Mouse (Mus musculus): ENCODE measurements around the gene Zbtb40. TPM values are rescaled to one million over a fixed set of nuclear protein-coding genes. Genes with fewer than 3 reads are reported as not detected.
A peak's percentile ranks its signal among the peaks of the same experiment; 100 is the strongest.

Gene Zbtb40
- 7.3 and 9.6 TPM in 2 replicates for total RNA-seq (2017)

DNA sequence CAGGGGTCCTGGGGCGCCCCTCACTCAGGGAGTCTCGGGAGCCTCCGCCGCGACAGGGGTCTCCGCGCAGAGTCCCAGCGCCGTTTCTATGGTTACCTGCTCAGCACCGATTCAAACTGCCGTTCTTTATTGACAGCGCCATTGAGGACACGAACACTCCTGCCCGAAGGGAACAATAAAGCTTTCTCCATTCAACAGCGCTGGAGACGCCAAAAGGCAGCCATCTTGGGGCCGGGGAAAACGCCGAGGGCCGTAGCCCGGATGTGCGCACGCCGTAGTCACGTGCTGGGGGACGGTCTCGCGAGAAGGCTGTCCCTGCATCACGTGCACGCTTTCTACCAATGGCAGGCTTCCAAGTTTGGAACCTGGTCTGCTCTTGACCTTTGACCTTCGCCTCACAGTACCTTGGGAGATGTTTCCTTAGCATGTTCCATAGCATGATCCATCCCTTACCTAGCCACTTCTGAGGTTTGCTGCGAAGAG is at the start of gene Zbtb40:
Zbtb40 (minus strand) TSS at position 252 of the 483 bp plus-strand sequence.
- ATAC-seq (replicated peaks in 1 of 2; ENCODE audit: insufficient read depth in 1 of 2, low FRiP score in 2 of 2, low TSS enrichment in 1 of 2, low read depth in 1 of 2, poor library complexity in 2 of 2, severe bottlenecking in 2 of 2), result peak; percentile 93 to 96

GRCm38 (mm10) chr4:137097984-137098327 is 49.4 kb upstream of the Zbtb40 start:
- ATAC-seq (replicated peaks in 1 of 2; ENCODE audit: insufficient read depth in 1 of 2, low FRiP score in 2 of 2, low TSS enrichment in 1 of 2, low read depth in 1 of 2, poor library complexity in 2 of 2, severe bottlenecking in 2 of 2), result no peak

- ATAC-seq (replicated peaks in 1 of 2; ENCODE audit: insufficient read depth in 1 of 2, low FRiP score in 2 of 2, low TSS enrichment in 1 of 2, low read depth in 1 of 2, poor library complexity in 2 of 2, severe bottlenecking in 2 of 2), result no peak
These were observed 48.8 kb upstream of the Zbtb40 start for GRCm38 (mm10) chr4:137097246-137097983.

DNA sequence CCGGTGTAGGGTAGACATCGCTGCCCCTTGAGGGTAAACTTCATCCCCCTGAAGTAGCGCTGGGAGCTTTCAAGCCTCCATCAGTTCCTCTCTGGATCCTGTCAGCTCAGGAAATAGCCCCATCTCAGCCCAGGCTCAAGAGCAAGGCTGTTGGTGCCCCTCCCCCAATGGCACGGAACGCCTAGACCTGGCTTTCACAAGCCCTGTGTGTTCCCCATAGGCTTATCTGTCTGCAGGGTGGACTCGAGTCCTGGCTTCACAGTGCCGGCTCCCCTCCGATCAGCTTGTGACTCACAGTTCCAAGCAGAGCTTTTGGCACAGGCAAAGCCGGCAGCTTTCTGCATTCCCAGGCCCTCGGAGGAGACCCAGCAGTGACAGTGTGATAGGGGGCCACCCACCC is 47.8 kb upstream of the Zbtb40 start:
- no peak for ATAC-seq (replicated peaks in 1 of 2; ENCODE audit: insufficient read depth in 1 of 2, low FRiP score in 2 of 2, low TSS enrichment in 1 of 2, low read depth in 1 of 2, poor library complexity in 2 of 2, severe bottlenecking in 2 of 2)

DNA sequence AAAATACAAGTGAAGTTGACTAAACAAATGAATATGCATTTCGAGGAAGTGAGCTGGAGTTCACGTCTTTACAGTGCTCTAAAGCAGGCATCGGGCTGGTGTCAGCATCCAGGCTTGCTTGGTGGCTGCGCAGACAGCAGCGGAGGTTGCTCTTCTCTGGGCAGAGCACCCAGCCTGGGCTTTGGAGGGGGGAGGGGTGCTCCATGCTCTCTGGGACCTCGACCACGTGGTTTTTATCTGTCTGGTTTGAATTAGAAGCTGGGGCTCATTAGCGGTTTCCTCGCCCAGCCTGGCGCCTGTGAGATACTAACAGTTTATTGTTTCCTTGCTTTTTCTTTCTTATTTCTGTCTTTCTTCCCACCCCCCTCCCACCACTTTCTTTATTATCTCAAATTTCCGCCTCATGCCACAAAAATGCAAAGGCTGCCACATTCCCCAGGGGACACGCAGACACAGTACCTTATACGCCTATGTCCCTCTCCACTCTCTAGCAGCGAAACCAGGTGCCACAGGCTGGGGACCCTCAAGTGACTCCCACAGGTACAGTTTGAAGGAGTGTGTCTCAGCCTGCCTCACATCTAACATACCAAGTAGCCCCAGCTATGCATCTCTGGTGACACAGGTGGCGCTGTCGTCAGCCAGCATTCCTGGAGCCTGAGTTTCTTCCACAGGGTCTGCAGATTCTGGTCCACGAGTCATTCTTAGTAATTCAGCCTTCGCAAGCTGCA is 36.6 kb upstream of the Zbtb40 start:
- no peak for ATAC-seq (replicated peaks in 1 of 2; ENCODE audit: insufficient read depth in 1 of 2, low FRiP score in 2 of 2, low TSS enrichment in 1 of 2, low read depth in 1 of 2, poor library complexity in 2 of 2, severe bottlenecking in 2 of 2)

- no peak for ATAC-seq (replicated peaks in 1 of 2; ENCODE audit: insufficient read depth in 1 of 2, low FRiP score in 2 of 2, low TSS enrichment in 1 of 2, low read depth in 1 of 2, poor library complexity in 2 of 2, severe bottlenecking in 2 of 2)
These were observed 34.3 kb upstream of the Zbtb40 start for GRCm38 (mm10) chr4:137082866-137083265.

GRCm38 (mm10) chr4:137081401-137081800 is 32.8 kb upstream of the Zbtb40 start:
- no peak for ATAC-seq (replicated peaks in 1 of 2; ENCODE audit: insufficient read depth in 1 of 2, low FRiP score in 2 of 2, low TSS enrichment in 1 of 2, low read depth in 1 of 2, poor library complexity in 2 of 2, severe bottlenecking in 2 of 2)

DNA sequence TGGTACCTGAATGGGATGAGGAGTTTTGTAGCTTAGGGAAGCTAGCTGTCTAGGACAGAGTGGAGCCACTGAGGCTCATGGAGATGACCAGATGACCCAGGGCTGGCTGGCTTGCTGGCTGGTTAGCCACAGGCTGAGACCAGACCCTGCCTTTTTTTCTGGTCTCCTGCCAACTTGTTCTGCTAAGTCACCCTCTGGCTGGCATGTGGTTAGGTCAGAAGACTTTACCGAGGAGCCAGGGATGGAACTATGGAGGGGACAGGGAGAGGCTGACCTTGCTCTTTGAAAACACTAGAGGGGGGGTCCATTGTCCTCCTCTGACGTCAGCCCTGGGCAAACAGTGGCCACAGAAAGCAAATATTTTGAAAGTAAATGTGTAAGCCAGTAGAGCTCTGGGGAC is 28.6 kb upstream of the Zbtb40 start:
- ATAC-seq (replicated peaks in 1 of 2; ENCODE audit: insufficient read depth in 1 of 2, low FRiP score in 2 of 2, low TSS enrichment in 1 of 2, low read depth in 1 of 2, poor library complexity in 2 of 2, severe bottlenecking in 2 of 2), result peak; percentile 9 to 40; a peak in 2 of 4 replicates

DNA sequence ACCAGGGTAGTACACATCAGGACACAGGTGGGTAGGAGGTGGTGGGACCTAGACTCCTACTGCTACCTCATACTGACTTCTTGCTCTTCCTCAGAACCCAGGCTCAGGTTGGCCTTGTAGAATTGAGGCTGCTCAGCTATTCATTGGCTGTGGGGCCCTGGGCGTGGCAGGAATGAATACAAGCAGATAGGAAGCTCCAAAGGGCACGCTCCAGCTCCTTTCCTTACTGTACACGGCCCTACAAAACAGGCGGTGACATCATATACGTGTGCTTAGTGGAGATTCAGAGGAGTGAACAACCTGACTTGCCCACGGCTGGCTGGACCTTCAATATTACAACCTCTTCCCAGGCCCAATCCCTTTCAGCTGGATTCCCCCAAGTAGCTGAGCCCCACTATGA is 22.6 kb upstream of the Zbtb40 start:
- ATAC-seq (replicated peaks in 1 of 2; ENCODE audit: insufficient read depth in 1 of 2, low FRiP score in 2 of 2, low TSS enrichment in 1 of 2, low read depth in 1 of 2, poor library complexity in 2 of 2, severe bottlenecking in 2 of 2), result no peak

DNA sequence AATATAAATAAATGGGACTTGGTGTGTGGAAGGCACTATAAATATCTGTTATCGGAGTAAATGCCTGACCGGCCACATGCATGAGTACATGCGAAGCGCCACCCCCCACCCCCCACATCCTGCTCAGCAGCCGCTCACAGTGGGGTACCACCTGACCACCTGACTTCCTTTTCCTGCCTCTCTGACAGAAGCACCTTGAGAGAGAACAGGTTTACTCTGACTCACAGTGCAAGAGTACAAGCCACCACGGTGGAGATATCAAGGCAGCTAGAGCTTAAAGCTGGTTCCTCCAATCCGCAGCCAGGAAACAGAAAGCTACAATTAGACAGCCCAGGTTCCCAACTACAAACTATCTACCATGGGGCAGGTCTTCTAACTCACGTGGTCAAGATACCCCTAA is 19.9 kb upstream of the Zbtb40 start:
- ATAC-seq (replicated peaks in 1 of 2; ENCODE audit: insufficient read depth in 1 of 2, low FRiP score in 2 of 2, low TSS enrichment in 1 of 2, low read depth in 1 of 2, poor library complexity in 2 of 2, severe bottlenecking in 2 of 2), result 0 out of 4 replicates have a peak, but pooled peaks have one; percentile 21 to 37

DNA sequence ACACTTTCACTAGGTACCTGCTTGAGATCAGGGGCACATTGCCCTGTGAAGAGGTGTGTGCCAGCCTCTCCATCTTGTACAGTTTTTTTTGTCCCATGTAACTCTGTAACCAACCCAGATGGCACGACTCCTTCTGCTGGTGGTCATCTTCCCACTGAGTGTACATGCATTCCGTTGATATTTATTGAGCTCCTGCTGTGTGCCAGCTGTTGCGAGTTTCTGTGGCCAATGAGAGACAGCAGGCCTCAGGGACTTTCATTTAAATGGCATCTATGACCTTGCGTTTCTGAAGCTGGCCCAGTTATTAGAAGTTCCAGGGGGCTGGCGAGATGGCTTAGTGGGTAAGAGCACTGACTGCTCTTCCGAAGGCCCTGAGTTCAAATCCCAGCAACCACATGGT is 17.2 kb upstream of the Zbtb40 start:
- ATAC-seq (replicated peaks in 1 of 2; ENCODE audit: insufficient read depth in 1 of 2, low FRiP score in 2 of 2, low TSS enrichment in 1 of 2, low read depth in 1 of 2, poor library complexity in 2 of 2, severe bottlenecking in 2 of 2), result no peak

DNA sequence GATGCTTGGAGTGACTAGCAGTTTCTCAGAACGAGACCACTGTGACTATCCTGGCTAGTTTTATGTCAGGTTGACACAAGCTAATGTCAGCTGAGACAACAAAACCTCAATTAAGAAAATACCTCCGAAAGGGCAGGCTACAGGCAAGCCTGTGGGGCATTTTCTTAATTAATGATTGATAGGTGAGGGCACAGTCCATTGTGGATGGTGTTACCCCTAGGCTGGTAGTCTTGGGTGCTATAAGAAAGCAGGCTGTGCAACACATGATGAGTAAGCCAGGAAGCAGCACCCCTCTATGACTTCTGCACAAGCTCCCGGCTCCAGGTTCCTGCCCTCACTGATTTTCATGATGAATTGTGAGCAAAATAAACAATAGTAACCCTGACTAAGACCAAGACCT is 6.3 kb upstream of the Zbtb40 start:
- no peak for ATAC-seq (replicated peaks in 1 of 2; ENCODE audit: insufficient read depth in 1 of 2, low FRiP score in 2 of 2, low TSS enrichment in 1 of 2, low read depth in 1 of 2, poor library complexity in 2 of 2, severe bottlenecking in 2 of 2)

- ATAC-seq (replicated peaks in 1 of 2; ENCODE audit: insufficient read depth in 1 of 2, low FRiP score in 2 of 2, low TSS enrichment in 1 of 2, low read depth in 1 of 2, poor library complexity in 2 of 2, severe bottlenecking in 2 of 2), result no peak
These were observed 5.2 kb upstream of the Zbtb40 start for GRCm38 (mm10) chr4:137053810-137054209.

- peak in 1 of 2 experiments; percentile 29; a peak in 2 of 4 replicates for ATAC-seq (replicated peaks in 1 of 2; ENCODE audit: insufficient read depth in 1 of 2, low FRiP score in 2 of 2, low TSS enrichment in 1 of 2, low read depth in 1 of 2, poor library complexity in 2 of 2, severe bottlenecking in 2 of 2)
These were observed 606 bp downstream of the Zbtb40 start for GRCm38 (mm10) chr4:137047840-137048549.

DNA sequence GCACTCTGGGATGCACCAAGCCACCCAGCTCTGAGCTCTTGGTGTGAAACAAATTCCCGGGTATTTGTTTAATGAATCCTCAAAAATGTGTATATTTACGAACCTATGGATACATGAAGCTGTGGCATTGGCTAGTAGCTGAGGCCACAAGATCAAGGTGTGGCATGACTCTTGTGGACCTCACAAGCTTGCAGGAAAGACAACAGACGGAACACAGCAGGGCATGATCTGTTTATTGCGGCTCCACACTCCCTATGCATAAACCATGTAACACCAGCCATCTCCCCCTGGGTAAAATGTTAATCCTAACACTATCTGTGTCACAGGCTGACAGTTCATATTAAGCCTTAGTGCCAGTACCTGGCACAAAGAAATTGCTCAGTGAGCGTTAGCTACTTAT is 2.5 kb downstream of the Zbtb40 start:
- no peak for ATAC-seq (replicated peaks in 1 of 2; ENCODE audit: insufficient read depth in 1 of 2, low FRiP score in 2 of 2, low TSS enrichment in 1 of 2, low read depth in 1 of 2, poor library complexity in 2 of 2, severe bottlenecking in 2 of 2)

GRCm38 (mm10) chr4:137044516-137044915 is 4.1 kb downstream of the Zbtb40 start:
- no peak for ATAC-seq (replicated peaks in 1 of 2; ENCODE audit: insufficient read depth in 1 of 2, low FRiP score in 2 of 2, low TSS enrichment in 1 of 2, low read depth in 1 of 2, poor library complexity in 2 of 2, severe bottlenecking in 2 of 2)

- ATAC-seq (replicated peaks in 1 of 2; ENCODE audit: insufficient read depth in 1 of 2, low FRiP score in 2 of 2, low TSS enrichment in 1 of 2, low read depth in 1 of 2, poor library complexity in 2 of 2, severe bottlenecking in 2 of 2), result no peak
These were observed 4.8 kb downstream of the Zbtb40 start for GRCm38 (mm10) chr4:137043799-137044198.

GRCm38 (mm10) chr4:137042039-137042438 is 6.6 kb downstream of the Zbtb40 start:
- no peak for ATAC-seq (replicated peaks in 1 of 2; ENCODE audit: insufficient read depth in 1 of 2, low FRiP score in 2 of 2, low TSS enrichment in 1 of 2, low read depth in 1 of 2, poor library complexity in 2 of 2, severe bottlenecking in 2 of 2)

All from hematopoietic stem cell, adult 5-6 weeks (primary cell).